Mouse (Mus musculus) frontal cortex, adult (tissue): Measurements from ENCODE around the gene Pafah1b2.

Experiments
- ATAC-seq: cut with Nextera tagmentation; 2 replicates; pipeline ENCODE4 v1.9.2; 2017; ENCODE audit warnings: mild to moderate bottlenecking, moderate library complexity, mixed read lengths; ENCODE audit not compliant: low TSS enrichment

The Pafah1b2 gene

DNA sequence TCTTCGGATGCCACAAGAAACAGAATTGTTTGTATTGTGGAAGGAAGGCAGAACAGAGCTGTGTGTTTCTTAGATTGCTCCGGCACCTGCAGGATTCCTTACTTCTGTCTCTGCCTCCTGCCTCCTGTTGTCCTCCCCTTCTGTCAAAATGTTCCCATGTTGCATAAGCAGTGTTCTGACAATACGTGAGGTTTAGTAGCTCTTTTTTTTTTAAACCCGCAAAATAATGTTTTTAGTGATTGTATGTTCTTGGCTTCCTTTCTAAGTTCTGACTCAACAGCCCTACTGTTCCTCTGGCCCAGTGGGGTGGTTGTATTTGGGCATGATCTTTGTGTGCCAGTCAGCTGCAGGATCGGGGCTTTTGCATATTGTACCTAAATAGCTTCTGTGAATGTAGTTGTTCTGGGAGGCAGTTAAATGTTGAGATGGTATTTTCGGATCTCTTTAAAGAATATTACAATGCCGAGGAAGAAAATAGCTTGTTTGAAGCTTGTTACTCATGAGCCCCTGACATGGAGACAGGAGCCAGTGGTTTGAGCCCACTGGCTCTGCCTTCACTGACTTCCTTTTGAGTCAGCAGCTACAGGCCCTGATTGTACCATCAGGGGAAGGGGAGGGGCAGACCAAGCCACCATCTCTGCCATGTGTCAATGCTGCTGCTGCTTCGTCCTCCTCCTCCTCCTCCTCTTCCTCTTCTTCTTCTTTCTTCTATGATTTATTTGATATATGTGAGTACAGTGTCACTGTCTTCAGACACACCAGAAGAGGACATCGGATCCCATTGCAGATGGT, 13.8 kb upstream of the Pafah1b2 start:
- peak; percentile 69 for ATAC-seq

DNA sequence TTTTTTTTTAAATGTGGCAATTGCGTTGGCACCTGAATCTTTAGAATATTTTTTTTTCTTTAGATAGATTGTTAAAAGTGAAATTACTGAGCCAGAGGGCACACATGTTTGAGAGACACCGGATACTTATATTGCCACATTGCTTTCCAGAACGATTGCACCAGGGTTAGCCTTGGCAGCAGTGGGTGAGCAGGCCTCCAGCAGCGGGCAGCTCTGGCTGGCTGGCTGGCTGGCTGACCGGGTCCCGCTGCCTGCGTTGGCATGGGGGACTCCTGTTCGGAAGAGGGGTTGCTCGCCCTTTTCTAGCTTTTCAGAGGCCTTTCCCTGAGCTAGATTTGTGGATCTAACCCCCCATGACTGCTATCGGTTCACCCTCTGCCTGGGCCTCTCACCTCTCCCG, 11.1 kb upstream of the Pafah1b2 start:
- no peak for ATAC-seq

DNA sequence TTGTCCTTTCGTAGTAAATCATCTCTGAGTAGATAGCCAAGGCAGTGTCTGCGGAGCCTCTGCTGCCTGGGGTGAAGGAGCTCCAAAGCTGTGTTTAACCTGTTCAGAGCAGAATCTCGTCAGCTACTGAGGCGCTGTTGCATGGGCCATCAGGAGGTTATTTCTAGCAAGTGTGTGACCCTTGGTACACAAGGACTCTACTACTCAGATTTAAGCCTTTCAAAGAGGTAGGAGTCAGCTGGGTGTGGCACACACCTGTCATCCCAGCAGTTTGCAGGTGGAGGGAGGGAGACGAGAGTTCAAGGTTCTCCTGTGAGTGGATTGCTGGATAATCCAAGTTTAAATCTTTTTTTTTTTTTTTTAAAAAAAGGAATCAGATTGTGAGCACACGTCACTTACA, 7.5 kb upstream of the Pafah1b2 start:
- no peak for ATAC-seq

DNA sequence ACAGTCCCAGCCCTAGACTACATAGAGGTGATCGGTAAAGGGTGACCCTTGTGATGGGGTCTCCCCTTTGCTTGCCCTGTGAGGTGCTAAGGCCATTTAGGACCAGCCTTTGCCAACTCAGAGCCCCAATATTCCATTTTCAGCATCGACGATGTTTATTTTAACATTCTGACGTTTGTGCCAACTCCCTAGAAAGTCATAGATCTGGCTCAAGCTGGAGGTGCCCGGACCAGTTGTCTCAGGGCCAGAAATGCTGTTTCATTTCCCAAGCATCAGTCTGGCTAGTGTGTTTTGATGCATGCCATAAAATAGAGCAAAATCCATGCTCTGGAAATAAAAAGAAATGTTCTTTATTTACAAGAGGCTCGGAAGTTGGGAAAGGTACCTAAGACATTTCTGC, 5.8 kb upstream of the Pafah1b2 start:
- no peak for ATAC-seq

DNA sequence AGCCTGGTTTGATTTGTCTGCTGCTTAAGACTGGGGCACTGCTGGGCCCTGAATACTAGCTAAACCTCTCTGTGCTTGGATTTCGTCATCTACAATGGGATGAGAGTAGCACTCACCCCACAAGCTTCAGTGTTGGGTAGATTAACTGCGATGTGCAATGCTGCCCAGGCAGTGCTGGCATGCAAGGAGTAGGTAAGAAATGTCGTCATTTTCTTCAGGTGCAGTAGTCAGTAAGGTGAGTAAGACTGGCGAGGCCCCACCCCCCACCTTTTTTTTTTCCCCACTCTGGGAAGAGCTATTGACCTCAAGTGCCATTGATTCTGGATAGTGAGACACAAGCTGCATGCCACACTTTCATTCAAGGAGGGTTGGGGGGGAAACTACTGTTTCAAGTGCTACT, 3.9 kb upstream of the Pafah1b2 start:
- no peak for ATAC-seq

DNA sequence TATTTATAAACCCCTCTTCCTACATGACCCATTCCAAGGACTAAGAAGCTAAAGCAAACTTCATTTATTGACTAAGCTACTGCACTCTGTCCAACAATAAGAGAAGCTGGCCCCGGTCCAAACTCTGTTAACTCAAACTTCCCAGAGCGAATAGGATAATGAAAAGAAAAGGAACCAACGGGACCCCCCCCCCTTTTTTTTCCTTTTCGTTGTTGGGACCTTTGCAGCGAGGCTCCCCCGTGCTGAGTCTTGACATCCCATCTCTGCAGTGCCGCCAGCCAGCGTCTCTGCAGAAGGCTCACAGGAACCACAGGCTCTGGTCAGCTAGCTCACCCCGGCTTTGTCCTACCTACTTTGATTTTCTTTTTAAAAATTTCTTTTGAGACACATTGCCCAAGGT, 3.3 kb upstream of the Pafah1b2 start:
- no peak for ATAC-seq

DNA sequence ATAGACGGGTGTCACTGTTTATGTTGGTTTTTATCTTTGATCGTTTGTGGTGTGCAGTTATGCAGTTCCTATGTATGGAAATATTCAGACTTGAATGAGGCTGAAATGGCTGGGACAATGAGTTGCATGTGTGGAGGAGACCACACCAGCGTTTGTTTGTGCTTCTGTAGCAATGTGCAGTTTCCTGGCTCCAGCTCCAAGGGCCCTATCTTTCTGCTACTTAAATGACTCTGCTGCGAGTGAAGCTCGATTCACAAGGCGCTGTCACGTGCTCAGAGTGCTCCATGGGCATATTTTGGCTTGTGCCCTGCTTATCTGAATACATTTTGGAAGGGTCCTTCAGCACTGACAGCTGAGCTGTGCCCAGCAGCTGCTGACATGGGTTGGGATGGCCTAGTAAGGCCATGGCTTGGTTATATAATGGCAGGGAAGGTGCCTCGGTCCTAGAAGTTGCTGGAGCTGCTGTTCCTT, 2.6 kb upstream of the Pafah1b2 start:
- ATAC-seq = peak; percentile 28; the same call in 1 of the 2 replicates

DNA sequence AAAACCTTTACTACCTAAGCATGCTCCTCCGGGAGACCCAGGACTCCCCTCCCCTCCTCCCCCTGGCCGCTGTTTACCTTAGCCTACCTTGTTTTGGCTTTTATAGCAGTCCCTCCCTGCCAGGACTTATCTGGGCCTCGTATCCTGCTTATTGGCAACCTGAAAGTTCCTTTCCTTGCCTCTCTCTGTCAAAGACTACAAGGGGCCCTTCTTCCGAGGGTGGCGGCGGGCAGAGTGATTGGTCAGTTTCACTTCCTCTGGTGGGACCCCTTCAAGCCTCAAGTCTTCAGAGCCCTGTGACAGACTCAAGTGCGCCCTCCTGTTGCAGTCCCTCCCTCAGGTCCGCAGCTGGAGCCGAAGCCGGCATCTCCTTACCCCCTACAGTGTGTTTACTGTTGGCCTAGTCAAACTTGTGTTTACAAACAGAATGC, 1.8 kb upstream of the Pafah1b2 start:
- no peak for ATAC-seq

DNA sequence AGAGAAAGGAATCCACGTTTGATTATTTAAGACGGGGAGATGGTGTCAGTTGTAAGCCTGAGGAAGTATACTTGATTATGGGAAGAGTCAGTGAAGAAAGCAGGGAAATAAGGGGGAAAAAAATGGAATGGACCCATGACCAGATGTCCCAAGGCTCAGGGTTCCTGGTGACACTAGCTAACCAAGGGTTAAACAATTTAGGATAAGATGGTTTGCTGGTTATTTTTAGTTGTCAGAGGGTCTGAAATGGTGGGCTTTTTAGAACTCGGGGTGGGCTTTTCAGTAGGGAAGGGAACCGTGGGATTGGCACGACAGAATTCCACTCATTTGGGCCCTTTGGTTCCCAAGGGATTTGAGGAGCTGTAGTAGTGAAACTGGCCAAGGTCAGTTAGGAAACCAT, 1.1 kb upstream of the Pafah1b2 start:
- ATAC-seq = no peak

DNA sequence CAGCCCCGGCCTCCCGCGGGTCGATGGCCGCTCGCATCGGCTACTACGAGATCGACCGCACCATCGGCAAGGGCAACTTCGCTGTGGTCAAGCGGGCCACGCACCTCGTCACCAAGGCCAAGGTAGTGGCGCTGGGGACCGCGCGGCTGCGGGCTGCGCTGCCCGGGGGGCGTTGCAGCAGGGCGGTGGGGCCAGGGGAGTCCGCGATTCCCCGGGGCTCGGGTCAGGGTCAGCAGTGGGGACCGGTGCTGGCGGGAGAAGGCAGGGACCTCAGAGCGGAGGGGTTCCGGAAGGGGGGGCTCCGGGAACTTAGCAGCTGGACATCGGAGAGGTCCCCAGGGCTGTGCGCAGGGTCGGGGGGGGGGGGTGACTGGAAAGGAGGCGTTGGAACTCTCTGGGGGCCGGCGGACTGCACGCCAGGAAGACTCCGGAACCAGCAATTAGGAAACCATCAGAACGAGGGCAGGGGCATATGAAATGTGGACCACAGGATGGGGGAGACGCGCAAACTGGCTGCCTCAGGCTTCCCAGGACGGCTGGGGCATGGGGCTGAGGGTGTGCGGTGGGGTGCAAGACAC, 608 bp upstream of the Pafah1b2 start:
- no peak for ATAC-seq

DNA sequence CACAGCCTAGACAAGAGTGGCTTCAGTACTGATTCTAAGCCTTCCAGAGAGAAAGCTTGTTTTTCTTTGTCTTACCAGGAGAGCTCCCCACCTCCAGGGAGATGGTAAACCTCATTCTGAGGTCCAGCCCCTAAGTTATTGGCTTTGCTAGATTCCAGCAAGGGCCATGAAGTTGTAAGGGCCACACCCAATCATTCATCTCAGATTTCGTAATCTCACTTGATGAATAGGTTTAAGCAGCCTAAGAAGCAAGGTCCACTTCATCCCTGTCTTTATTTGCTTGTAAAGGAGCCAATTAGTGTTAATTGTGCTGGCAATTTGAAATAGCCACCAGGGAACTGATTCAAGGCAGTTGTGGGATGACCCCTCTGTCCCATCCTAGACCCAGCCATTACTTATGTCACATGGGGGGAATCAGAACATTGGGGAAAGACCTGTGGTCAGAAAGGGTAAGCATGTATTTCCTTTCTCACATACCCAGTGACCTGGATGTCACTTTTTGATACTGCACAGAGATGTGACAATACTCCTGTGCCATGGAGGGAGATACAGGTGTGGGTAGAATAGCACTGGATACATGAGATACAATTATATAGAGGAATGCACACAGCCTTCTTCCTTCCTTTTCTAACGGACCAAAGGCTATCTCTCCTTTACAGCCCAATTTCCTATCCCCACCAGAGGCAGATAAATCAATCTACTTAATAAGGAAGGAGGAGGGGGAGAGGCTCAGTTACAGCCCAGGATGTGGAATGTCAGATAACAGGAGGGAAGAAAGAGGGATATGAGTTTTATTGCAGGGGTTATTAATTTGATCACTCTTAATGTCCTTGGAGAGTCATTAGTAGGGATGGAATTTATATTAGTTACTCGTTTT, 1.2 kb downstream of the Pafah1b2 start:
- ATAC-seq = no peak

DNA sequence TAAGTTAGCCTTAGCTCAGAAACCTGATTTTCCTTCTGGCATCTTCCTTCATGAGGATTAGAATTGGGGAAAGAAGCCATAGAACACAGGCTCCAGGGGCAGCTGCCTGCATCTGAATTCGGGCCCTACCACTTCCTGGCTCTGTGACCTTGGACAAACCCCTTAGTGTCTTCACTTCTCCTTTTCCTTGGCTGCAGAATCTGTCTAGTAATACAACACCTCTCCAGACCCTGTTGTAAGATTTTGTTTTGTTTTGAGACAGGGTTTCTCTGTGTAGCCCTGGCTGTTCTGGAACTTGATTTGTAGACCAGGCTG, 2.9 kb downstream of the Pafah1b2 start:
- ATAC-seq = no peak

DNA sequence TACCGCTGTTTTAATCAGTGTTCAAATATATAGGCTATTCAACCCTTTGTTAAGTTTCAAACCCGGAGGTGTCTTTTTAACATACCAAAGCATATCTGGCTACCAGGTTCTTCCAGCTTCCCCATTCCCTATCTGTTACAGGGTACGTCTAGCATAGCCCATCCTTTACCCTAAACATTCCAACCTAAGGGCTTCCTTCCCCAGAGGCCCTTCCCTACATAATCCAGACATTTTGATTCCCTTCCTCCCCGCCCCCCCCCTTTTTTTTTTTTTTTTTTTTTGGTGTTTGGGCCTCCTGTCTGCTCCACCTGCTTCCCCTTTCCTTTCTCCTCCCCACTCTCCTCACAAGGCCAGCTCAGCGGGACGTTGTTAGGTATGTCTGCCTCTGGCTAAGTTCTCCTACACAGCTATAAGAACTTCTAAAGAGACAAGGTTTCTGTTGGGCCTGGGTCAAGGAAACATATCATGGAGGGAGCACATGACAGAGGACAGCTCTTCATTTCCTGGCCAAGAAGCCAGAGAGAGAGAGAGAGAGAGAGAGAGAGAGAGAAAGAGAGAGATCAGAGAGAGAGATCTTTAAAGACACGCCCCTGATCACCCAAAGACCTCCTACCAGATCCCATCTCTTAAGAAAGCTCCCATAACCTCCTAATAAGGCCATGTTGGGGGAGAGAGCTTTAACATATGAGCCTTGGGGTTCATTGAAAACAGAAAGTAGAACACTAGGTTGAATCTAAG, 3.4 kb downstream of the Pafah1b2 start:
- ATAC-seq = no peak

DNA sequence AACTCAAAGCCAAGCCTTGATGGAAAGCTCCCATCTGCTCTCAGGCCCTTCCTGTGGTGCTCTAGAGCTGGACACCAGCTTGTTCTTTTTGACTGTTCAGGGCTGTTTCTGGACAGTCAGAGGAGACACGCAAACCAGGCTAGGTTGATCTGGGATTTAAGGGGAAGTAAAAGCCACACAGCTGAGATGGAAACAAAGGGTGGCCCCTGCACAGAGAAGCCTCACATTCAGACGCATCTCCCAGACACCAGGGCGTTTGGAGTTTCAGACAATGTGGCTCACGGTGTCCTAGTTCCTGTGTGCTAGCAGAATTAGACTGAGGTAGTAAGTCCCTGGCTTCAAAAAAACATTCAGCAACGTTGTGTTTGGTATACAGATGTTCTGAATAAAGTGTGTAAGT, 6.3 kb downstream of the Pafah1b2 start:
- no peak for ATAC-seq

DNA sequence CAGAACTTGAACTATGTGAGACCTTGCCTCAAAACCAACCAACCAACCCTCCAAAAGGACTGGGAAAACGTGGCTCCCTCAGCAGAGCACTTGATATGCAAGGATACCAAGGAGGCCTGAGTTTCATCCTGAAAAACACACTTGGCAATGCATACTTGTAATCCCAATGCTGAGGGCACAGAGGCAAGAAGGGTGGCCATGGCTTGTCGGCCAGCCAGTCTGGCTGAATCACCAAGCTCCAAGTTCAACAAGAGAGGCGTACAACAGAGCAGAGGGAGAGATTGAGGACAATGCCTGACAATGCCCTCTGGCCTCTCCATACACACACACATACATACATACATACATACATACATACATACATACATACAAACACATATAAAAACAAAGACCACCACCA, 8.0 kb downstream of the Pafah1b2 start:
- ATAC-seq = no peak

DNA sequence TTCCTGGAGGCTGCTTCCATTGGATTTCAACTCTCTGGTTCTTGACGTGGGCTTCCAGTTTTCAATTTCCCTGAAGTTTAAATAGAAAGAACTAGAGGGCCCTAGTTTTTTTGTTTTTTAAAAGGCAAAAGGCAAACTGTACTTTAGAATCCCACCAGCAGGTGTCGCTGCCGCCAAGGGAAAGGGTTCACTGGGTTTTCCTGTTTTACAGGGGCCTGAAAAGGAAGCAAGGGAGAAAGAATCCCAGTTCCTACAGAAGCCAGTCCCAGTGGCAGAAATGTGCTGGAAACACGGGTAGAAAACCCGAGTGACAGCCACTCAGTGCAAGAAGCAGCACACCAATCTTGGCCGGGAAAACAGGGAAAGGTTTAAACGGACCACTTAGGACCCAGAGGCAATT, 8.8 kb downstream of the Pafah1b2 start:
- peak; percentile 64; the same call in 1 of the 2 replicates for ATAC-seq

DNA sequence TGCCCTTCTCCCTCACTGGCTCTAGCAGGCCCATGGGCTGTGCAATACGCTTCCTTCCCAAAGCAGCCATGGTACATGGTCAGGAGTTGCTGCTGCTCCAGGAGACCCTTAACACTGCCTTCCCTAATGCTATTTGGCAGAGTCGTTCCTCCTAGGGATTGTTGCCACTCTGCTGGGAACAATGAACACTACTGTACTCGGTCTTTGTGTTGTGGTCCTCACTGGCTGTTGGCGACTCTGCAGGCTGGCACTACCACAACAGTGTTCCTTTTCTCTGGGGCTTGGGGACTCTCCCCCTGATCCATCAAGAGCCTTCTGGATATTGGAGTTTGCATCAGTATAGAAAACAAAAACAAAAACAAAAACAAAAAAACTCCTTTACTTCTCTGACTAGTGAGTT, 13.5 kb downstream of the Pafah1b2 start:
- peak; percentile 47; the same call in 1 of the 2 replicates for ATAC-seq

DNA sequence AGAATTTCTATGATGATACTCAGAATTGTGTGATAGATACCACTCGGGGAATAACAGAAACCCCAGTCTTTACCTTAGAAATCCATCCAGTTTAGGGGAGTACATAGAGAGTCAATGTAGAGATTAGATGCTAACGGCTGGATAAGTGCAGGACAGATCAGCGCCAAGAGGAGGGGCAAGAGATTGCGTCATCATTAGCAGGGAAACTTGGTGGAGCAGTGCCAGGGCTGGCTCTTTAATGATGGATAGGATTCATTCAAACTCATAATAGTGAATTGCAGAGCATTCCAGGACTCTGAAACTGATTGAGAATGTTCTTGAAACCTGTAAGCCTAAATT, 27.3 kb downstream of the Pafah1b2 start:
- peak; percentile 51; the same call in 1 of the 2 replicates for ATAC-seq

DNA sequence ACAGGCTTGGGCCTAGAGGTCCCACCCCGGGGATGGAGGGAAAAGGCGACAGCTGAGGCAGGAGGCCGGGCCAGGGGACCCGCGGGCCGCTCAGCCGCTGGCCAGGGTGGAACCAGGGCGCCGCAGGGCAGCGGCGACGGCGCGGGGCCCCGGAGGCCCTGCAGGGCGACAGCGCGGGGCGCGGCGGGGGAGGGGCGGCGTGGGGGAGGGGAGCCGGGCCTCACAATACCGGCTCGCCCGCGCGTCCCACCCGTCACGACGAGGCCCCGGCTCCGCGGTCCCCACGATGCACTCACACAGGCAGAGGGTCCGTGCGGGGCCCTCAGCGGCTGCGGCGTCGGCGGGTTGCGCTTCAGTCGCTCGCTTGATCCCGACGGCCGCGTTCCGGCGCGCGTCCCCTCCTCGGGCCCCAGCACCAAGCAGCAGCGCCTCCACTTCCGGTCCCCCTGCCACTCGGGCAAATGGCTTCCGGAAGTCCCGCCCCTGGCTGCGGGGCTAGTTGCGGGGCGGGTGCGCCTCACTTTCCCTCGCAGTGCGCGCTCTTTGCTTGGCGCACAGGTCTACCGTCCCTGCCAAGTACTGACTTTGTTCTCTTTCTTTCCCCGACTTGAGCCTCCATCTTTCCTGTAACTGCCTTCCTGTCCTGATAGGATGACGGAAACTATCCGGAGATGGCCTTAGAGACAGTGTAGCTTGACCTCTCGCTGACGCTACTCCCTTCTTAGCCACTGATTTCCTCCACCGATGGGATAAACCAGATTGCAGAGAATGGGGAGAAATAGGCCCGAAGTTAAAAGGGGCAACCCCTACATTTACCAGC, 27.9 kb downstream of the Pafah1b2 start:
- peak; percentile 97 for ATAC-seq

DNA sequence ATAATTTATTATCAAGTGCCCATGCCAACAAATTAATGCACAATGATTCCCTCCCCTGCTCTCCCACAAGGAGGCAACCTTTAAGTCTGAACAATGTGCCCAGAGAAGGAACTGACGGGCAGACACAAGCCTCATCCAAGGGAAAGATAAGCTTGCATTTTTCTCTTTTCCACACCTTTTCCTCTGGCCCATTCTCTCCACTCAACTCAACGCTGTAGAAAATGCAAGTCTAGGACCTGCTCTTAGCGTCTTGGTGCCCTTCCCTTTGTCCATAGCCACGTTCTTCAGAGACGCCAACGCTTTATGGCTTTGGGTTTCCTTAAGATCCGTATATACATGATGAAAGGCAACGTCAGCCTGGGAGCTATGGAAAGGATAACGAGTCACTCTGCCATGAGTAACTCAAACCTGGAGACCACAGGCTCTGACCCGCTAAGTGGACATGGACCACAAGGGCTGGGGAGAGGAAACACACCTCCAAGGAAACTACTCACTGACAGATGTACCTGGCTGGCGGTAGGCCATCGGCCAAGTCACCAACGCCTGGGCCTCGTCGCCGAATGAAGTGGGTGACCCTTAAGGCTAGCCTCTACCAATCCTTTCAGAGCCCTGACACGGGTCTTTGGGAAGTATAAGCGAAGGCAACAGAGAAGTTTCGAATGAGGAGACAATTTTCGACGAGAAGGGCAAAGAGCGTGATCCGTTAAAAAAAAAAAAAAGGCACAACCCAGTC, 28.6 kb downstream of the Pafah1b2 start:
- ATAC-seq = no peak

DNA sequence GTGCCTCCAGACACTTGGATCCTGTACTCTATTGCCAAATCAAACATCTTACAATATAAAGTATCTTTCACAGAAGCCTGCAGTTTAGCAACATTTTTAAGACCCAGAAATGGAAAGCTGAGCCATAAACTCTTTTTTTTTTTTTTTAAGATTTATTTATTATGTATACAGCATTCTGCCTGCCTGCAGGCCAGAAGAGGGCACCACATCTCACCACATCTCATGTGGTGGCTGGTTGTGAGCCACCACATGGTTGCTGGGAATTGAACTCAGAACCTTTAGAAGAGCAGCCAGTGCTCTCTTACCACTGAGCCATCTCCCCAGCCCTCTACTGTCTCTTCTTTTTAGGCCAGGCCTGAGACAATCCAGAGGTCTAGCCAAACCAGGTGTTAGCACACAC, 31.2 kb downstream of the Pafah1b2 start:
- ATAC-seq = no peak
